In the genomic region with DNA sequence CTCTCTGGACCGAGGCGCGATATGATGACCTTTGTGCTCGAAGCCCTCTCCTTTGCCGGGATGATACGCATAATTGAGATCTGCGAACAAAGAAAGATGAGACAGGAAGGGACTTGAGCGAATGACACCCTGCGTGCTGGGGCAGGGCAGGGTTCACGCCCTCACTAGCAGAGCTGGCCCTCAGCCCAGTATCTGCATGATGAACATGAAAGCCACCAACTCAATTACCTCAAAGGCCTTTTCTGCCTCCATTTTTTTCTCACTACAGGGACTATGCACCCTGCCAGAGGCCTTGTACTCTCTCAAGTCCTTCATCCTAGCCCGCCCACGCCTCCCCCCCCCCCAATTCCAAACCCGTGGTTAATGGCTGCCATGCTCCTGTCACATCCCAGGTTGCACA, we compare ENCODE assay signal across 18 mouse cellular contexts. TPM values are rescaled to one million over a fixed set of nuclear protein-coding genes. Genes with fewer than 3 reads are reported as not detected.
DNase-seq lines count a peak whose midpoint lies in the region; ATAC-seq and TF ChIP-seq lines count a peak whose summit lies in the region.
"Had no signal": no experiment of that assay in that cellular context is flagged by ENCODE, and none has a peak within 500 bp of the region (broad histone marks: within the 10 kb centered on the region; RNA-seq: fewer than 3 reads in every experiment).

No protein-coding gene starts in this region.

- DNase-seq in forebrain, embryonic 10.5 days (ENCODE audit: extremely low spot score, low spot score) = no peak
- no peak for DNase-seq in forebrain, postnatal 0 days
- DNase-seq in kidney, adult 2 months = peak; percentile 35
- peak; percentile 56 for DNase-seq in midbrain, postnatal 0 days (ENCODE audit: low spot score)
- no peak for DNase-seq in natural killer cell, adult 2 months (ENCODE audit: low spot score in 2 of 2)
- DNase-seq: cerebellum, postnatal 36 days; gastrocnemius, postnatal 14 days; right cerebral cortex, postnatal 14 days; thymus, postnatal 4 days had no signal

- no peak overlapping the region for H3K4me2 ChIP-seq in forebrain, postnatal 0 days (ENCODE audit: low read depth)
- H3K4me2 ChIP-seq in kidney, embryonic 15.5 days = no peak overlapping the region
- no peak overlapping the region for H3K4me2 ChIP-seq in midbrain, embryonic 12.5 days (replicated peaks)
- no peak overlapping the region for H3K4me2 ChIP-seq in midbrain, embryonic 15.5 days
- no peak overlapping the region for H3K4me2 ChIP-seq in midbrain, postnatal 0 days (ENCODE audit: low read depth, low read length, poor library complexity, severe bottlenecking)
- H3K4me2 ChIP-seq: hindbrain, embryonic 14.5 days; limb, embryonic 15.5 days; lung, embryonic 15.5 days had no signal

- peaks cover 33% of the 10 kb centered on the region for H3K4me1 ChIP-seq in forebrain, embryonic 10.5 days
- H3K4me1 ChIP-seq in forebrain, postnatal 0 days (ENCODE audit: insufficient read depth) = 0 out of 2 replicates have a peak, but pooled peaks cover 5% of the 10 kb centered on the region
- no peaks in the 10 kb centered on the region for H3K4me1 ChIP-seq in kidney, adult 2 months (ENCODE audit: control insufficient read depth, insufficient read depth, low read length)
- 0 out of 2 replicates have a peak, but pooled peaks cover 6% of the 10 kb centered on the region for H3K4me1 ChIP-seq in kidney, embryonic 15.5 days
- H3K4me1 ChIP-seq in midbrain, embryonic 12.5 days = peaks cover 18% of the 10 kb centered on the region
- peaks cover 15% of the 10 kb centered on the region for H3K4me1 ChIP-seq in midbrain, embryonic 15.5 days
- H3K4me1 ChIP-seq in midbrain, postnatal 0 days (ENCODE audit: insufficient read depth, low read length) = no peaks in the 10 kb centered on the region

- H3K4me3 ChIP-seq in forebrain, embryonic 10.5 days = no peak overlapping the region
- H3K4me3 ChIP-seq in forebrain, postnatal 0 days (ENCODE audit: low read depth, low read length) = no peak overlapping the region
- no peak overlapping the region for H3K4me3 ChIP-seq in kidney, adult 2 months (ENCODE audit: insufficient read depth, low read depth, low read length)
- H3K4me3 ChIP-seq in kidney, embryonic 15.5 days (replicated peaks) = no peak overlapping the region
- H3K4me3 ChIP-seq in midbrain, embryonic 12.5 days = no peak overlapping the region
- H3K4me3 ChIP-seq in midbrain, embryonic 15.5 days = no peak overlapping the region
- no peak overlapping the region for H3K4me3 ChIP-seq in midbrain, postnatal 0 days (ENCODE audit: low read depth, low read length)
- H3K4me3 ChIP-seq: limb, embryonic 15.5 days; lung, embryonic 15.5 days; myocyte had no signal

- WGBS in forebrain, embryonic 10.5 days = 82% methylated on average over 13 of the region's 13 CpGs
- WGBS in forebrain, postnatal 0 days = 39% methylated on average over 13 of the region's 13 CpGs
- 37% methylated on average over 13 of the region's 13 CpGs for WGBS in kidney, adult 2 months
- WGBS in kidney, embryonic 15.5 days = 65% methylated on average over 13 of the region's 13 CpGs
- WGBS in midbrain, embryonic 12.5 days = 56% methylated on average over 13 of the region's 13 CpGs
- 50% methylated on average over 13 of the region's 13 CpGs for WGBS in midbrain, embryonic 15.5 days
- 51% methylated on average over 13 of the region's 13 CpGs for WGBS in midbrain, postnatal 0 days

- no peaks in the 10 kb centered on the region for H3K36me3 ChIP-seq in forebrain, embryonic 10.5 days (replicated peaks)
- H3K36me3 ChIP-seq in forebrain, postnatal 0 days (ENCODE audit: insufficient read depth) = no peaks in the 10 kb centered on the region
- H3K36me3 ChIP-seq in kidney, adult 2 months (ENCODE audit: control insufficient read depth, insufficient read depth, low read length) = no peaks in the 10 kb centered on the region
- H3K36me3 ChIP-seq in kidney, embryonic 15.5 days = no peaks in the 10 kb centered on the region
- no peaks in the 10 kb centered on the region for H3K36me3 ChIP-seq in midbrain, embryonic 12.5 days
- no peaks in the 10 kb centered on the region for H3K36me3 ChIP-seq in midbrain, embryonic 15.5 days (replicated peaks)
- H3K36me3 ChIP-seq in midbrain, postnatal 0 days (ENCODE audit: insufficient read depth, low read length) = no peaks in the 10 kb centered on the region
- H3K36me3 ChIP-seq: limb, embryonic 15.5 days; lung, embryonic 15.5 days had no signal

- ATAC-seq in forebrain, postnatal 0 days = no peak
- ATAC-seq in kidney, embryonic 15.5 days (replicated peaks; ENCODE audit: low FRiP score) = no peak
- ATAC-seq in midbrain, embryonic 12.5 days (ENCODE audit: low FRiP score, low read depth) = no peak
- no peak for ATAC-seq in midbrain, embryonic 15.5 days (replicated peaks)
- no peak for ATAC-seq in midbrain, postnatal 0 days (ENCODE audit: low FRiP score)
- ATAC-seq: intestine, postnatal 0 days; Patski had no signal

- no peak for TF ChIP-seq CTCF in forebrain, postnatal 0 days (IDR thresholded peaks at IDR 0.05; ENCODE audit: low read depth)
- TF ChIP-seq CTCF in kidney, adult 2 months (conservative IDR thresholded peaks at IDR 0.05; ENCODE audit: insufficient read depth, insufficient read length, low read depth, low read length) = no peak
- no peak for TF ChIP-seq CTCF in midbrain, postnatal 0 days (IDR thresholded peaks at IDR 0.05)

- no peak for TF ChIP-seq POLR2A in kidney, adult 2 months (IDR thresholded peaks at IDR 0.05; ENCODE audit: low read depth, low read length)

- H3K9ac ChIP-seq in forebrain, postnatal 0 days = no peak overlapping the region
- H3K9ac ChIP-seq in kidney, embryonic 15.5 days = no peak overlapping the region
- H3K9ac ChIP-seq in midbrain, embryonic 12.5 days (replicated peaks) = no peak overlapping the region
- H3K9ac ChIP-seq in midbrain, embryonic 15.5 days = no peak overlapping the region
- no peak overlapping the region for H3K9ac ChIP-seq in midbrain, postnatal 0 days (replicated peaks; ENCODE audit: low read length, poor library complexity, severe bottlenecking)
- H3K9ac ChIP-seq: hindbrain, embryonic 14.5 days; limb, embryonic 15.5 days; lung, embryonic 15.5 days had no signal

- no peaks in the 10 kb centered on the region for H3K27me3 ChIP-seq in forebrain, embryonic 10.5 days (ENCODE audit: poor library complexity, severe bottlenecking)
- no peaks in the 10 kb centered on the region for H3K27me3 ChIP-seq in forebrain, postnatal 0 days (ENCODE audit: insufficient read depth, low read length)
- no peaks in the 10 kb centered on the region for H3K27me3 ChIP-seq in kidney, adult 2 months (replicated peaks; ENCODE audit: control insufficient read depth, insufficient read depth, low read length)
- no peaks in the 10 kb centered on the region for H3K27me3 ChIP-seq in kidney, embryonic 15.5 days
- H3K27me3 ChIP-seq in midbrain, embryonic 12.5 days = peaks cover 4% of the 10 kb centered on the region; the same call in 1 of the 2 replicates
- 0 out of 2 replicates have a peak, but pooled peaks cover 4% of the 10 kb centered on the region for H3K27me3 ChIP-seq in midbrain, embryonic 15.5 days (replicated peaks)
- H3K27me3 ChIP-seq in midbrain, postnatal 0 days (ENCODE audit: insufficient read depth, low read length) = no peaks in the 10 kb centered on the region
- H3K27me3 ChIP-seq: limb, embryonic 15.5 days; Patski had no signal

- H3K9me3 ChIP-seq in forebrain, embryonic 10.5 days = no peaks in the 10 kb centered on the region
- no peaks in the 10 kb centered on the region for H3K9me3 ChIP-seq in forebrain, postnatal 0 days (ENCODE audit: low read length)
- no peaks in the 10 kb centered on the region for H3K9me3 ChIP-seq in kidney, embryonic 15.5 days (replicated peaks)
- H3K9me3 ChIP-seq in midbrain, embryonic 12.5 days = no peaks in the 10 kb centered on the region
- no peaks in the 10 kb centered on the region for H3K9me3 ChIP-seq in midbrain, embryonic 15.5 days
- no peaks in the 10 kb centered on the region for H3K9me3 ChIP-seq in midbrain, postnatal 0 days (ENCODE audit: low read length)
- H3K9me3 ChIP-seq: limb, embryonic 15.5 days; lung, embryonic 15.5 days had no signal

- 0 out of 2 replicates have a peak overlapping the region, but pooled peaks have one; percentile 35 for H3K27ac ChIP-seq in forebrain, embryonic 10.5 days
- H3K27ac ChIP-seq in forebrain, postnatal 0 days (ENCODE audit: low read depth, low read length) = no peak overlapping the region
- no peak overlapping the region for H3K27ac ChIP-seq in kidney, adult 2 months (ENCODE audit: insufficient read depth, low read depth, low read length)
- no peak overlapping the region for H3K27ac ChIP-seq in kidney, embryonic 15.5 days
- H3K27ac ChIP-seq in midbrain, embryonic 12.5 days (replicated peaks) = 0 out of 2 replicates have a peak overlapping the region, but pooled peaks have one; percentile 21
- H3K27ac ChIP-seq in midbrain, embryonic 15.5 days = no peak overlapping the region
- H3K27ac ChIP-seq in midbrain, postnatal 0 days (ENCODE audit: low read depth, low read length) = no peak overlapping the region
- H3K27ac ChIP-seq: hindbrain, embryonic 14.5 days; limb, embryonic 15.5 days; lung, embryonic 15.5 days had no signal

RNA-seq across cellular contexts. Expression of gene Rplp1, which starts 29.4 kb away (rescaled TPM):
- 1,247 and 1,263 TPM in 2 replicates for polyA plus RNA-seq in forebrain, embryonic 10.5 days (2016; fragmentation: Nextera tagmentation; extraction: Ambion mirVana)
- 3,281 and 3,879 TPM in 2 replicates for total RNA-seq in forebrain, postnatal 0 days (2014; rRNA removed)
- 995 and 1,414 TPM in 2 replicates for polyA plus RNA-seq in forebrain, postnatal 0 days (2015; fragmentation: Nextera tagmentation; extraction: Ambion mirVana)
- 6,294 and 8,063 TPM in 2 replicates for polyA plus RNA-seq in kidney, adult 2 months (2012; rRNA removed)
- 1,379 and 1,393 TPM in 2 replicates for polyA plus RNA-seq in kidney, embryonic 15.5 days (2015; fragmentation: Nextera tagmentation; extraction: Ambion mirVana)
- 777 and 790 TPM in 2 replicates for polyA plus RNA-seq in midbrain, embryonic 12.5 days (2016; fragmentation: Nextera tagmentation; extraction: Ambion mirVana)
- polyA plus RNA-seq in midbrain, embryonic 15.5 days (2015; fragmentation: Nextera tagmentation; extraction: Ambion mirVana) = 856 and 860 TPM in 2 replicates
- 3,080 and 3,220 TPM in 2 replicates for total RNA-seq in midbrain, postnatal 0 days (2014; rRNA removed)
- polyA plus RNA-seq in midbrain, postnatal 0 days (2015; fragmentation: Nextera tagmentation; extraction: Ambion mirVana) = 983 and 1,053 TPM in 2 replicates

Comparison
In these comparisons a context has a peak if more than half of its experiments do, and no peak if none do; other contexts are left out.
1. H3K27ac ChIP-seq: peak in forebrain, embryonic 10.5 days (single experiment) and midbrain, embryonic 12.5 days (single experiment); none in forebrain, postnatal 0 days (single experiment), kidney, adult 2 months (single experiment), kidney, embryonic 15.5 days (single experiment), midbrain, embryonic 15.5 days (single experiment) and midbrain, postnatal 0 days (single experiment).
2. DNase-seq: peak in kidney, adult 2 months (single experiment) and midbrain, postnatal 0 days (single experiment); none in forebrain, embryonic 10.5 days (single experiment), forebrain, postnatal 0 days (single experiment) and natural killer cell, adult 2 months (0 of 2).